Mouse (Mus musculus) layer of hippocampus, adult 6 months (tissue): Measurements from ENCODE around the gene Iqcf1. TPM values are rescaled to one million over a fixed set of nuclear protein-coding genes. Genes with fewer than 3 reads are reported as not detected.

Experiments
- long read RNA-seq, 2 experiments: library from polyadenylated mRNA; unstranded; transcript quantifications; one replicate each; pipeline ENCODE4 v2.0.0; 2019 to 2020
- polyA plus RNA-seq: library from polyadenylated mRNA; unstranded; fragments of <200 nt; fragmentation: Nextera tagmentation; gene quantifications from 2 replicates; pipeline ENCODE4 v1.2.3, GENCODE M21; 2021

The Iqcf1 gene
- not detected in 2 replicates for polyA plus RNA-seq
- long read RNA-seq, experiment 1 = 0 reads
- long read RNA-seq, experiment 2 = 0 reads

DNA sequence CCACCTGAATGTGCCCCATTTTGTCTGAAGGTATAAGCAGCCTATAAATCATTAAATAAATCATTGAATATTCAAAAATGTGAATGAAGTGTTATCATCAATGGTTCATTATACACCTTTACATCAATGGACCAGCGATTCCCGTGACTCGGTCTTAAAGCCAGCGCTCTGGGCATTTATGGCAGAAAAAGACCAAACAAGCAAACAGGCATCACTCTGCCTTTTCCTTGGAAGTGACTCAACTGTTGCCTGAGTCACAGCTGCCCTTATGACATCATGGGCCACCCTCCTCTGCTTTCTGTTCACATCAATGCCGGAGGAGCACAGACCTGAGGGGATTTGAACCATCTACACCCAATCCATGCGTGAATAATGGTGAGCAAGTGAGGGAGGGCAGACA is at the start of gene Iqcf1:
Iqcf1 (plus strand) TSS at position 301 of the 400 bp plus-strand sequence.

DNA sequence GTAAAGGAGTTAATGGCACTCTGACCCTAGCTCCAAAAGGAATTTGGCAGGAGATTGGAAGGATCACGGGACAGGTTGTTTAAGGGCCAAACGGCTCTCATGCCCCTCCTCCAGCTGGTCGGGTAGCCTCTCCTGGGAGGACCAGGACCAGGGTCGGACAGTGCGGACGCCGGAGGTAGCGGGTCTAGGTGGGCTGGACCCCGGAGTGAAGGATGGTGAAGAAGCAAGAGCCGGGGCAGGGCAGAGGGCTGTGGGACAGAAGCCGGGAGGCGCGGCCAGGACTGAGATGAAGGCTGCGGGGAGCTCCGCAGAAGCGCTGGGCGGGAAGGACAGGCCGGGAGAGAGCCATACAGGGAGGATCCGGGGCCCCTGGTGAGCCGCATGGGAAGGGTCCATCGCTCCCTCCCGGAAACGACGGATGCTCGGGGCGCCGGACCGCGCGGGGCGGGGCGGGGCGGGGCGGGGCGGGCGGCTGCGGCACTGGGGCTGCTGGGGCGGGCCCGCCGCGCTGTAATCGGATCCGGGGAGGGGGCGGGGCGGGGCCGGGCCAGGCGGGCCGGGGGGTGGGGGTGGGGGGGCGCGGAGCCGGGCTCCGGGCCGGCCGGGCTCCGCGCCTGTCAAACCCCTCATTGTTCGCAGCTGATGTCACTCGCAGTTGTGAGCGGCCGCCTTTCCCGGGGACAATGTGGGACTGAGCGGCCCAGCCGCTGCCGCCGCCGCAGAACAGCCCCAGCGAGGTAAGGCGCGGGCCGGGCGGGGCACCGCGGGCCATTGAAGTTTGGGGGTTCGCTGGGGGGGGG is 46.3 kb upstream of the Iqcf1 start, which contains the start of gene Pcbp4:
Pcbp4 (plus strand) TSS at position 21 of the 800 bp plus-strand sequence.

DNA sequence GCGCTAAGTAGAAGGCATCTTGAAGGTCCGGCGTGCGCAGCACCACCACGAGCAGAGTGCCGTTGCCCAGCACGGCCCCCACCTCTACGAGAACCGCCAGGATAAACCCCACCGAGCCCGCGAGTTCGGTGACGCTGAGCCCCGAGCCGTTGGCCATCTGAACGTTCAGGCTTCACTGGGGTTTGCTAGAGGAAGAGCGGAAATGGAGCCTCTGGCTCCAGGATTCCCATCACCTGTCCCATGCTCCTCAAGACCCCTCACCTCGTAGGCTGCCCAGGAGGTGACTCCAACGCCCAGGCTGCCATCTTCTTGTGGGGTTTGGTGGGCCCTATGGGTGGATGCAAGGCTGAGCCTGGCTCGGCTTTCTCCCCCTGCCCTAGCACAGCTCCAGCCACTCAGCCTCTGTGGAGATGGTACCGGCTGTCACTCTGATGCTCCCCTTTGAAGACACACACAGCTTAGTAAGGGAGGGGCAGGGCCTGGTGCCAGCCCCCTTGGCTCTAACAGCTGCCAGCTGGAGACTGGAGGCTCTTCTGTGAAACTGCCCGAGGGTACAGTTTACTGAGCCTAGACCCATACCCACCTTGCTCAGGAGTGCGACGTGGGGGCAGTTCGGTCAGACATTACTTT is 34.1 kb upstream of the Iqcf1 start, which contains the start of gene Gpr62:
Gpr62 (minus strand) TSS at position 368 of the 630 bp plus-strand sequence.

DNA sequence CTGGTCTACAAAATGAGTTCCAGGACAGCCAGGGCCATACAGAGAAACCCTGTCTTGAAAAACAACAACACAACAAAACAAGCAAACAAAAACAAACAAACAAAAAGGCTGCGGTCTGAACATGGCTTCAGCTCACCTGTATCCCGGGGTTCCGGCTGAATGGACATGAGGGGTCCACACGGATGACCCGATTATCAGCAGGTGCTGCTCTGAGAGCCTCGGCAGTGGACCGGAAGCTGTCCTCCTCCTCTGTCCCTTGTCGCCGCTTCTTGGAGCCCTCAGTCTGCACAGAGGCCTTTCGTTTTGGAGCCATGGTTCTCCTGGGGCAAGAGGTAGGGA is 24.1 kb upstream of the Iqcf1 start, which contains the start of gene Rrp9:
Rrp9 (plus strand) TSS at position 301 of the 339 bp plus-strand sequence.

DNA sequence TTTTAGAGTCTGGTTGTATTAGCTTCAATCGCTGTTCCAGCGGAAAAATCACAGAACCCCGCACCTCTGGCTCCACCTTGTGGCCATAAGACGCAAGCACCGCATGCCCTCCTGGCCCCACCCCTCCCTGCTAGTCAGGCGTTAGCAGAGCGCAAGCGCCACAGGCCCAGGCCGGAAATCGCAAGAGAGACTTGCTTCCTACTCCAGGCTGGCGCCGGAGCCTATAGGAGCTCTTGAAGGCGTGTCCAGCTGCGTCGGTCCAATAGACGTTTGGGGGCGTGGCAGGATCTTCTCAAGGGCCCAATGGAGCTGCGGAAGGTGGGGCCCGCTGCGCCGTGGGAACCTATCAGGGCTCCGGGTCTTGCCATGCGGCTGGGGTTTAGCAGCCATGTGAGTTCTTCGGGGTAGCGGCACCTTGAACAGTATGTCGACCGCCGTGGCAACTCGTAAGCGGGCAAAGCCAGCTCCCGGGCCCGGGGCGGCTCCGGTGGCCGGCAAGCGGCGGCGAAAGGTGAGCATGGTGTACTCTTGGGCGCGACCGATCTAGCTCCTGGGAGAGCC is 22.8 kb upstream of the Iqcf1 start, which contains the start of gene Parp3:
Parp3 (minus strand) TSS at position 26 of the 561 bp plus-strand sequence.

DNA sequence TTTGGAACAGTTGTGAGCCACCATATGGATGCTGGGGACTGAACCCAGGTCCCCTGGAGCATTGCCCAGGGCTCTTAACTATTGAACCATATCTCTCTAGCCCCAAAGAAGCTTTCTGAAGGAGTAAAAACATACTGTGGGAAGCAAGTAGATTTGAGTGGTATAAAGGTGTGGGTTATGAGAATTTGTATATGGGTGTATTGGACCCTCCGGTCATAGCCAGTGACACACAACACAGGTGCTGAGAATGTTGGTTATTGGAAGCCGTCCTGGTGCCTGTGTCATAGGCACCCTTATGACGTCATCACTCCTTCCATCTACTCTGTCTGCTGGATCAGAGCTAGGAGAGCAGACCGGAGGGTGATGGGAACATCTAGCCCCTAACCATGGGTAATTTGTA is 14.5 kb downstream of the Iqcf1 start, which contains the start of gene Iqcf5:
Iqcf5 (plus strand) TSS at position 301 of the 400 bp plus-strand sequence.

Other genes starting within 250 kb of the Iqcf1 start
- 23.8 and 25.6 TPM in 2 replicates for gene Poc1a, start 218.9 kb upstream of the Iqcf1 start, polyA plus RNA-seq
- 12.0 and 14.6 TPM in 2 replicates for gene Dusp7, start 131.3 kb upstream of the Iqcf1 start, polyA plus RNA-seq
- 582 and 680 TPM in 2 replicates for gene Rpl29, start 70.5 kb upstream of the Iqcf1 start, polyA plus RNA-seq
- gene Acy1, start 61.6 kb upstream of the Iqcf1 start, polyA plus RNA-seq = 7.1 and 10.5 TPM in 2 replicates
- 11.8 and 17.3 TPM in 2 replicates for gene Abhd14b, start 52.5 kb upstream of the Iqcf1 start, polyA plus RNA-seq
- 61.5 and 66.8 TPM in 2 replicates for gene Abhd14a, start 52.3 kb upstream of the Iqcf1 start, polyA plus RNA-seq
- 59.2 and 69.0 TPM in 2 replicates for gene Pcbp4, start 46.7 kb upstream of the Iqcf1 start, polyA plus RNA-seq
- 8.8 and 11.7 TPM in 2 replicates for gene Gpr62, start 34.0 kb upstream of the Iqcf1 start, polyA plus RNA-seq
- 23.3 and 24.9 TPM in 2 replicates for gene Rrp9, start 24.0 kb upstream of the Iqcf1 start, polyA plus RNA-seq
- gene Parp3, start 23.0 kb upstream of the Iqcf1 start, polyA plus RNA-seq = 3.5 and 3.9 TPM in 2 replicates
- not detected in 2 replicates for gene Iqcf5, start 14.6 kb downstream of the Iqcf1 start, polyA plus RNA-seq
- not detected in 2 replicates for gene Iqcf3, start 61.7 kb downstream of the Iqcf1 start, polyA plus RNA-seq
- gene Iqcf4, start 71.0 kb downstream of the Iqcf1 start, polyA plus RNA-seq = not detected in 2 replicates
- not detected in 2 replicates for gene Iqcf6, start 126.6 kb downstream of the Iqcf1 start, polyA plus RNA-seq
- 25.8 and 37.1 TPM in 2 replicates for gene Grm2, start 156.1 kb downstream of the Iqcf1 start, polyA plus RNA-seq
- 127 and 145 TPM in 2 replicates for gene Tex264, start 186.0 kb downstream of the Iqcf1 start, polyA plus RNA-seq